Mouse (Mus musculus): ENCODE data around the gene Alg14. TPM values are rescaled to one million over a fixed set of nuclear protein-coding genes. Genes with fewer than 3 reads are reported as not detected.

Alg14 gene
- polyA plus RNA-seq, 1 experiment from 2014 or later: 37.0 TPM

DNA sequence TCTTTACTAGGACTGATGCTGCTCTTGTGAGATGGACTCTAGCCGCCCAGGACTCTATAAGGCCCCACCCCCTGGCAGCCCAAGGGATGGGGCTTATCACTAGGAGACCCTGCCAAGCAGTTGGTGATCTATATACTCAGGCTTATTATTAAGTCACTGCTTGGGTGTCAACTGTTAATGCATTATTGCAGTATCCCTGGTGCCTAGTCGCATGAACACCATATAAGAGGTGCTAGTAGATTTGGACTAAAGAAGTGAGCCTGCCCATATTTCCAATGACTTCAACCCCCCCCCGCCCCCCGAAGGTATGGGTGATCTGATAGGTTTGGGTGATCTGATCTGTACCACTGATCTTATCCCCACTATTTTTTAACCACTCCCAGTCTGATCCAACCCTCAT, 8.6 kb upstream of the Alg14 start, which contains the start of gene Tmem56:
Gene Tmem56, minus strand, starts transcription at position 101 of the 400 bp plus-strand sequence.
- no peak within 1 kb of the TSS for H3K27ac ChIP-seq
- no peak within 1 kb of the TSS for H3K4me3 ChIP-seq
- no peaks in the 10 kb centered on the region for H3K4me1 ChIP-seq
- no peak for ATAC-seq (ENCODE audit: insufficient number of reproducible peaks, insufficient read depth, low FRiP score, low TSS enrichment, low read depth)
- no peak within 1 kb of the TSS for H3K4me2 ChIP-seq
- no peaks in the 10 kb centered on the region for H3K9me3 ChIP-seq
- H3K36me3 ChIP-seq: no peaks in the 10 kb centered on the region
- H3K9ac ChIP-seq: no peak within 1 kb of the TSS
- WGBS: 89% methylated on average over 4 of the region's 4 CpGs
- H3K27me3 ChIP-seq: no peaks in the 10 kb centered on the region

DNA sequence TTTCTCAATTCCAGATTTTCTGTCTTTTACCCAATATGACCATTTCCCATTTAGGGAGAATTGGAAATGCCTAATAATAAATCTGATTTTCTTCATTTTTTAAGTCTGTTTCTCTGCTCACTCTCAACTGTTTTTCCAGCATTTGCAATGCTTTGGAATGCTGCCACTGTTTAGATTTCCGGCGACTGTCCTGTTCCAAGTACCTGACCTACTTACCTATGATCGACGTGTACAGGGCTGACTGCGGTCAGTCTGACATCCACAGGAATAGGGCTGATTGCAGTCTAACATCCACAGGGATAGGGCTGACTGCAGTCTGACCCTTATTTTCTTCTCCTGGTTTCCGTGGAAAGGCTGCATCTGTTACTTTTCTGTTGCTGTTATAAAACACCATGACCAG, 6.4 kb upstream of the Alg14 start:
- no peaks in the 10 kb centered on the region for H3K27me3 ChIP-seq
- ATAC-seq (ENCODE audit: insufficient number of reproducible peaks, insufficient read depth, low FRiP score, low TSS enrichment, low read depth): no peak

DNA sequence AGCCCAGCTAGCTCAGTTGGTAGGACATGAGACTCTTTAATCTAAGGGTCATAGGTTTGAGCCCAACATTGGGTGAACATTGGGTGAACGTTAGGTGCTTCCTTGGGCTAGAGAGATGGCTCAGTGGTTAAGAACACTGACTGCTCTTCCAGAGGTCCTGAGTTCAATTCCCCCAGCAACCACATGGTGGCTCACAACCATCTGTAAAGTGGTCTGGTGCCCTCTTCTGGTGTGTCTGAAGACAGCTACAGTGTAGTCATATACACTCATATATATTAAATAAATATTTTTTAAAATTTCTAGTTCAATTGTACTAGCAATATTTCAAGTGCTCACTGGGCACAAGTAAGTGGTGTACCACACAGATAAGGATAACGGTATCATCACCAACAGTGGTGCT, 4.4 kb upstream of the Alg14 start:
- Histone ChIP-seq H3K4me3 (no peak overlapping the region), H3K9me3 (no peaks in the 10 kb centered on the region), H3K27me3 (no peaks in the 10 kb centered on the region), H3K4me1 (peaks cover 5% of the 10 kb centered on the region), H3K4me2 (no peak overlapping the region), H3K9ac (no peak overlapping the region), H3K36me3 (no peaks in the 10 kb centered on the region), H3K27ac (no peak overlapping the region)
- 93% methylated on average over 2 of the region's 2 CpGs for WGBS
- ATAC-seq (ENCODE audit: insufficient number of reproducible peaks, insufficient read depth, low FRiP score, low TSS enrichment, low read depth): no peak

More for the DNA sequence above, 6.4 kb upstream of the Alg14 start:
- Histone ChIP-seq H3K4me3 (no peak overlapping the region), H3K36me3 (no peaks in the 10 kb centered on the region), H3K9ac (no peak overlapping the region), H3K9me3 (no peaks in the 10 kb centered on the region), H3K4me1 (no peaks in the 10 kb centered on the region), H3K27ac (no peak overlapping the region), H3K4me2 (no peak overlapping the region)
- WGBS: 94% methylated on average over 6 of the region's 6 CpGs

DNA sequence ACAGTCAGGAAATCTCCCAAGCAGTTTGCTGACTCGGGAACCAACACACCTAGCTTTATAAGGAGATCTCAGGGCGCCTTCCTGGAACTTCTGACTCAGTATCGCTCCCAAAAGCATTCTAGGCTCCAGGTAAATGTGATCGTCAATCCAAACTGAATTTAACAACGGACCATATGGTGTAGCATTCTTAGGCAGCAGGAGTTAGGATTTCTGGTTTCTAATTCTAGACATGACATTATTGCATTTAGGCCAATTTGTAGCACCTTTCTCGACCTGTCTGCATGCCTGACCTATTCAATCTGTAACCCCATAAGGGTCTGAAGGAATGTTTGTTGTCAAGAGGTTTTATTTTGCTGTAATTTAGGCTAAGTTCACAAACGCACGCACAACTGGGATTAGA, 892 bp upstream of the Alg14 start:
- H3K27ac ChIP-seq: peak overlapping the region; percentile 97
- no peaks in the 10 kb centered on the region for H3K27me3 ChIP-seq
- peak overlapping the region; percentile 77 for H3K9ac ChIP-seq
- 70% methylated on average over 8 of the region's 8 CpGs for WGBS
- peak overlapping the region; percentile 61 for H3K4me2 ChIP-seq
- no peak for ATAC-seq (ENCODE audit: insufficient number of reproducible peaks, insufficient read depth, low FRiP score, low TSS enrichment, low read depth)
- H3K4me1 ChIP-seq: peaks cover 5% of the 10 kb centered on the region
- H3K36me3 ChIP-seq: no peaks in the 10 kb centered on the region
- H3K4me3 ChIP-seq: peak overlapping the region; percentile 67
- no peaks in the 10 kb centered on the region for H3K9me3 ChIP-seq

DNA sequence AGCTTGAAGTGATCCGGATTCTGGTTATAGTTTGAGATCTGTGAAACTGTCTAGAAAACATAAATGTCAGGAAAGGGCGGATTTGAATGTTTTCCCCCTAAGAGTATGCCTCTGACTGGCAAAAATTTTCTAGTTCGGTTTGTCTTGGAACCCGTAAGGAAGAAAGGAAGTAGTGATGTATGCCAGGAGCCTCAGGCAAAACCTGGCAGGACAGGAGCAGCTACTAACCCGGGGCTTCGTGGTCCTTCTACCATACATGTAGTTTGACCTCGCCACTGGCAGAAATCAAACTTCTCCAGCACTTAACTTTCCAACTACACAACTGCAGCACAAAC, 381 bp upstream of the Alg14 start:
- Histone ChIP-seq H3K4me1 (peaks cover 5% of the 10 kb centered on the region), H3K9me3 (no peaks in the 10 kb centered on the region), H3K4me2 (peak overlapping the region; percentile 61), H3K4me3 (peak overlapping the region; percentile 67), H3K27ac (peak overlapping the region; percentile 97), H3K27me3 (no peaks in the 10 kb centered on the region), H3K36me3 (no peaks in the 10 kb centered on the region), H3K9ac (peak overlapping the region; percentile 77)
- WGBS: 3% methylated on average over 7 of the region's 7 CpGs
- no peak for ATAC-seq (ENCODE audit: insufficient number of reproducible peaks, insufficient read depth, low FRiP score, low TSS enrichment, low read depth)

DNA sequence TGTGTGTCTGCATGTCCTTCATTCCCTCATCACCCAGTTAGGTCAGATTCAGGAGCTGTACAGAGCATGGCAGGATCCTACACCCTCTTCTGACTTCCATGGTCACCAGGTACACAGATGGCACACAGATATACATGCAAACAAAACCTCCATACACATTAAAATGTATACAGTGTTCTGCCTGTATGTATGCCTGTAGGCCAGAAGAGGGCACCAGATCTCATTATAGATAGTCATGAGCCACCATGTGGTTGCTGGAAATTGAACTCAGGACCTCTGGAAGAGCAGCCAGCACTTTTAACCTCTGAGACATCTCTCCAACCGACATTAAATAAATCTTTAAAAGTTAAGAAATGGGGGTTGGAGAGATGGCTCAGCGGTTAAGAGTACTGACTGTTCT, 2.6 kb downstream of the Alg14 start:
- Histone ChIP-seq H3K4me2 (no peak overlapping the region), H3K27me3 (no peaks in the 10 kb centered on the region)
- WGBS: 87% methylated on average over 2 of the region's 2 CpGs

DNA sequence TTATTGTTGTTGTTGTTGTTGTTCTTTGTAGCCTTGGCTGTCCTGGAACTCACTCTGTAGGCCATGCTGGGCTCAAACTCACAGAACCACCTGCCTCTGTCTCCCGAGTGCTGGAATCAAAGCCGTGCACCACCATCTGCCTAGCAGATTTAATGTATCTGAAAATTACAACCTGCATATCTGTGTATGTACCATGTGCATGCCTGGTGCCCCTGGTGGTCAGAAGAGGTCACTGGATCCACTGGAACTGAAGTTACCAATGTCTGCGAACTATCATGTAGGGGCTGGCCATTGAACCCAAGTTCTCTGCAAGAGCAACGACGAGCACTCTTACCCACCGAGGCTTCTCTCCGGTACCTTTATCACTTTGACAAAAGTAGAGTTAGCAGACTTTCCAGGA, 15.1 kb downstream of the Alg14 start:
- H3K9me3 ChIP-seq: no peaks in the 10 kb centered on the region
- peaks cover 12% of the 10 kb centered on the region; the same call in 1 of the 2 replicates for H3K36me3 ChIP-seq
- H3K4me1 ChIP-seq: 0 out of 2 replicates have a peak, but pooled peaks cover 4% of the 10 kb centered on the region
- no peak overlapping the region for H3K9ac ChIP-seq
- ATAC-seq (ENCODE audit: insufficient number of reproducible peaks, insufficient read depth, low FRiP score, low TSS enrichment, low read depth): no peak
- no peak overlapping the region for H3K4me2 ChIP-seq
- H3K27me3 ChIP-seq: no peaks in the 10 kb centered on the region
- no peak overlapping the region for H3K27ac ChIP-seq
- H3K4me3 ChIP-seq: no peak overlapping the region
- 89% methylated on average over 7 of the region's 7 CpGs for WGBS

More for the DNA sequence above, 2.6 kb downstream of the Alg14 start:
- H3K9ac ChIP-seq: no peak overlapping the region
- H3K9me3 ChIP-seq: no peaks in the 10 kb centered on the region
- no peak overlapping the region for H3K27ac ChIP-seq
- H3K36me3 ChIP-seq: no peaks in the 10 kb centered on the region
- H3K4me3 ChIP-seq: no peak overlapping the region
- peaks cover 5% of the 10 kb centered on the region for H3K4me1 ChIP-seq
- no peak for ATAC-seq (ENCODE audit: insufficient number of reproducible peaks, insufficient read depth, low FRiP score, low TSS enrichment, low read depth)

DNA sequence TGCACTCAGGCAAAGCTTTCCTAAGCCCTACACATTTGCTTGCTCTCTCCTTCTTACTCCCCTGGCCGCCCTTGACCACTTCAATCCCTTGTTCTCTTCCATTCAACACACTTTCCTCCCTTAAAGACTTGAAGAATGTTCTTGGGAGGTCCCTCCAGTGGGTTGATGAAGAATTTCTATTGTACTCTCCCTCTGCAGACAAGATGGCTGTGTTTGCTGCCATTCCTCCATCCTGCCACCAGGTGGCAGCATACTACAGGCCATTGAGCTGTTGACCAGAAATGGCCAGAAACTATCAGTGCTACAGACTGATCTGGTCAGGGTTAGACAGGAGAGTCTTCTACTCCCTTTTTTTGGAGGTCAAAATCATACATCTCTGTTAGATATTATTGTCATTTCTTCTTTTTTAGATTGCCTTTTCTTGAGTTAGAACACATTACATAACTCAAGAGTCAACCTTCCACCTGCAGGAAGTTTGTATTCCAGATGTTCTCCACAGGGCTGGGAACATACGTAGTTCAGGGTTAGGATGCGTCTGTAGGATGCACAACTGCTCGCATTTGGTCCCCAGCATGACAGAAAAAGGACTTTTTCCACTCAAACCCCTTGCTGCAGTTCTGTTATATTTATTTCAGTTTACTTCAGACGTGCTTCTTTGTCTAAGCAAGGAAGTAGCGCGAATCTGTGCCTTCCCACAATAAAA, 16.1 kb downstream of the Alg14 start:
- no peak overlapping the region; the same call in 1 of the 2 replicates for H3K27ac ChIP-seq
- H3K36me3 ChIP-seq: peaks cover 7% of the 10 kb centered on the region; the same call in 1 of the 2 replicates
- ATAC-seq (ENCODE audit: insufficient number of reproducible peaks, insufficient read depth, low FRiP score, low TSS enrichment, low read depth): 0 out of 2 replicates have a peak, but pooled peaks have one; percentile 8
- no peak overlapping the region for H3K4me3 ChIP-seq
- no peaks in the 10 kb centered on the region for H3K9me3 ChIP-seq
- no peaks in the 10 kb centered on the region for H3K27me3 ChIP-seq
- no peak overlapping the region for H3K9ac ChIP-seq
- H3K4me1 ChIP-seq: 0 out of 2 replicates have a peak, but pooled peaks cover 4% of the 10 kb centered on the region
- H3K4me2 ChIP-seq: no peak overlapping the region
- WGBS: 72% methylated on average over 7 of the region's 7 CpGs

DNA sequence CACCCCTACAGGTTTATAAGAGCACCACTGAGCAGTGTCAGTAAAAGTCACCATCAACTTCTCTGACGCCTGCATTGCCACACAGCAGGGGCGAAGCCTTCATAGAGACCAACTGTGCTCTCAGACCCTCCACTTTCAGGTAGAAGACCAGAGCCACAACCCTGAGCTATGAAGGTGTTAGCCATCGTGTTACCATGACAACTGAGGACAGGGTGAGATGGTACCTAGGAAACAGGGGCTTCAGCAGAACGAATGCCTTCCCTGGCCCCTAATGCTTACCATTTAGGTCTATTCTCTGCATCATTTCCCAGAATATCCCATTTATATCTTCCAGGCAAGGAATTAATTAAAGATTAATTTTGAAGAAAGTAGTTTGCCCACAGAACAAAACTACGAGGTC, 17.4 kb downstream of the Alg14 start:
- WGBS: 81% methylated on average over 5 of the region's 5 CpGs
- 0 out of 2 replicates have a peak, but pooled peaks have one; percentile 53 for ATAC-seq (ENCODE audit: insufficient number of reproducible peaks, insufficient read depth, low FRiP score, low TSS enrichment, low read depth)

DNA sequence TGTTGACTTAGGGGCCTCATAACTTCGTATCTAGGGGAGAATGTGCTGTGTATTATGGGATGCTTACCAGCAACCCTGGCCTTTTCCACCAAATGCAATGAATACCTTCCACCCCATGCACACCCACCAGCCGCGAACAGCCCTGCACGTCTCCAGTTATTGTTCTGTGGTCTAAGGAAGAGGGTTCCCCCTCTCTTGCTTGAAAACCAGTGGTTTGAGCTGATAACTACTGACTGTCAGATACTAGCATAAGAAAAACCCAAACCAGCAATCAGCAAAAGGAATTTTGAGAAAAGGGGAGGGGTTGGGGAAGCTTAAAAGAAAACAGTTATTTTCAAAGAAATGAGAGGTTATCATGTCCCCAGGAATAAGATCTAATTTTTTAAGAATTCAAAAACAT, 17.9 kb downstream of the Alg14 start:
- ATAC-seq (ENCODE audit: insufficient number of reproducible peaks, insufficient read depth, low FRiP score, low TSS enrichment, low read depth): 0 out of 2 replicates have a peak, but pooled peaks have one; percentile 13
- H3K9ac ChIP-seq: no peak overlapping the region
- peaks cover 7% of the 10 kb centered on the region; the same call in 1 of the 2 replicates for H3K36me3 ChIP-seq
- H3K27ac ChIP-seq: no peak overlapping the region
- 69% methylated on average over 4 of the region's 4 CpGs for WGBS
- H3K4me1 ChIP-seq: 0 out of 2 replicates have a peak, but pooled peaks cover 7% of the 10 kb centered on the region
- no peak overlapping the region for H3K4me3 ChIP-seq
- H3K27me3 ChIP-seq: no peaks in the 10 kb centered on the region
- H3K4me2 ChIP-seq: no peak overlapping the region
- no peaks in the 10 kb centered on the region for H3K9me3 ChIP-seq

More for the DNA sequence above, 17.4 kb downstream of the Alg14 start:
- Histone ChIP-seq H3K4me1 (0 out of 2 replicates have a peak, but pooled peaks cover 7% of the 10 kb centered on the region), H3K9me3 (no peaks in the 10 kb centered on the region), H3K36me3 (peaks cover 7% of the 10 kb centered on the region; the same call in 1 of the 2 replicates), H3K4me3 (no peak overlapping the region), H3K4me2 (no peak overlapping the region), H3K9ac (no peak overlapping the region), H3K27me3 (no peaks in the 10 kb centered on the region), H3K27ac (no peak overlapping the region)

DNA sequence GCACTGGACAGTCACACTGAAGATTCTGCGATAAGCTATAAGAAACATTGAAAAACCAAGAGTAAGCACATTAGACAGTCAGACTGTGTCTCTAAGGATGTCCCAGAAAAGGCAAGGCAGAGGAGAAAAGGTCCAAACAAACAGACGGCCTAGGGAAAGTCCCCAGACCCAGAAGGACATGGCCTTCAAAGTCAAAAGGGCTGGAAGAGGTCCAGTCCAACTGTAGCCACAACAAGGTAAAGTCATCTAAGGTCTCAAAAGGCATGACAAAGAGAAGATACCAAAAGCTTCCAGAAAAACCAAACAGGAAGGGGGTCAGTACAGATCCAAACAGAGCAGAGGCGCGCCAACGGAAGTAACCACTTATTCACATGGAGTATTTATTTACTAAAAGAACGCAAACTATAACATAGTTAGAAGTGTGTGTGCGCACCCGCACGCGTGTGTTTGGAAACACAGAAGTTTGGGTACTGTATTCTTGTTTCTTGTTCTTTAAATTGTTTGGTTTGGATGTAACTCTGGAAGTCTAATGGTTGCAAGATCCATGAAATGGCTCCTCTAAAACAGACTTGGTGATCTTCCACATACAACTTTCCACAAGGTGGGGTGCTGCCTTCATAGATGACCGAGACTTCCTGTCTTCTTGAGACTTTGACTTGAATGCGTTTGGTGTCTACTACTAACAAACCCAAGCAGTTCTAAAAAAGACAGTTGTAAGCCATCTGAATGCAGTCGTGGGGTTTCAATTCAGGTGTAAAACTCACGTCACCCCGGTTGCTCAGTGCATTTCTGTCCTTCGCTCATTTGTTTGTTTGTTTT, 18.5 kb downstream of the Alg14 start:
- Histone ChIP-seq H3K36me3 (peaks cover 7% of the 10 kb centered on the region; the same call in 1 of the 2 replicates), H3K4me1 (0 out of 2 replicates have a peak, but pooled peaks cover 7% of the 10 kb centered on the region), H3K27ac (peak overlapping the region; percentile 29; the same call in 1 of the 2 replicates), H3K4me2 (no peak overlapping the region), H3K4me3 (no peak overlapping the region), H3K27me3 (no peaks in the 10 kb centered on the region), H3K9me3 (no peaks in the 10 kb centered on the region), H3K9ac (no peak overlapping the region)
- ATAC-seq (ENCODE audit: insufficient number of reproducible peaks, insufficient read depth, low FRiP score, low TSS enrichment, low read depth): no peak
- 88% methylated on average over 16 of the region's 16 CpGs for WGBS
